Mouse (Mus musculus) CH12.LX (cell line): ENCODE results near the gene Lpar1. TPM values are rescaled to one million over a fixed set of nuclear protein-coding genes. Genes with fewer than 3 reads are reported as not detected.

Experiments used
- DNase-seq: peaks from one replicate; pipeline ENCODE4 v3.0.0-alpha.2; 2013; ENCODE audit errors: extremely low read depth
- H3K27ac ChIP-seq: 2 replicates; pipeline ENCODE4 v1.5.1; 2012; ENCODE audit warnings: low read depth, mild to moderate bottlenecking, control low read depth, moderate library complexity; ENCODE audit not compliant: insufficient read depth
- H3K27me3 ChIP-seq: replicated peaks from 2 replicates; pipeline ENCODE3; 2012; ENCODE audit warnings: inconsistent platforms
- H3K36me3 ChIP-seq, 2 experiments: replicated peaks in 1 of 2; 2 replicates each; pipeline versions ENCODE3 to v1.6.1; 2012; ENCODE audit warnings: inconsistent platforms in 1 of 2, low read length in 1 of 2, mild to moderate bottlenecking in 1 of 2, mixed read lengths in 1 of 2, moderate library complexity in 1 of 2; ENCODE audit not compliant: control insufficient read depth in 1 of 2, insufficient read depth in 1 of 2
- H3K4me1 ChIP-seq, 2 experiments: 2 replicates each; pipeline ENCODE4 v1.6.1; 2012; ENCODE audit warnings: inconsistent platforms in 1 of 2, moderate library complexity in 1 of 2; ENCODE audit not compliant: insufficient read depth in 2 of 2, control insufficient read depth in 1 of 2
- H3K4me2 ChIP-seq: 2 replicates; pipeline ENCODE4 v1.6.1; 2012; ENCODE audit warnings: low read depth, mild to moderate bottlenecking, control low read depth; ENCODE audit not compliant: poor library complexity, insufficient read depth, severe bottlenecking
- H3K4me3 ChIP-seq, 3 experiments: fragments of 150-350 bp in 1 of 3; sonication (generic) in 1 of 3; replicated peaks in 1 of 3; 2 replicates each; pipeline versions ENCODE3 to v1.5.1; 2011 to 2012; ENCODE audit warnings: low read depth in 2 of 3, low read length in 2 of 3, mild to moderate bottlenecking in 2 of 3, moderate library complexity in 2 of 3, control low read depth in 1 of 3, improper control_type of control experiment in 1 of 3, inconsistent platforms in 1 of 3, mixed read lengths in 1 of 3; ENCODE audit not compliant: poor library complexity in 1 of 3
- H3K79me2 ChIP-seq: replicated peaks from 2 replicates; pipeline ENCODE4 v1.6.1; 2012; ENCODE audit warnings: mild to moderate bottlenecking, moderate library complexity; ENCODE audit not compliant: control insufficient read depth, poor library complexity, insufficient read depth, severe bottlenecking; ENCODE audit errors: extremely low read depth
- H3K9ac ChIP-seq: 2 replicates; pipeline ENCODE4 v1.6.1; 2012; ENCODE audit warnings: low read depth, mild to moderate bottlenecking, control low read depth, moderate library complexity; ENCODE audit not compliant: insufficient read depth
- H3K9me3 ChIP-seq: replicated peaks from 2 replicates; pipeline ENCODE3; 2012; ENCODE audit warnings: low read length, inconsistent platforms, mixed read lengths
- CHD1 ChIP-seq: IDR thresholded peaks from 2 replicates; pipeline ENCODE4 v1.6.1; 2012; ENCODE audit warnings: low read depth, low read length, improper control_type of control experiment, inconsistent platforms
- CTCF ChIP-seq, 2 experiments: IDR thresholded peaks in 1 of 2; conservative IDR thresholded peaks in 1 of 2; 2 replicates each; pipeline ENCODE4 v1.5.1; 2011 to 2012; ENCODE audit warnings: low read depth in 2 of 2, low read length in 2 of 2, improper control_type of control experiment in 1 of 2, inconsistent platforms in 1 of 2, mild to moderate bottlenecking in 1 of 2, moderate library complexity in 1 of 2
- ETS1 ChIP-seq: conservative IDR thresholded peaks from 2 replicates; pipeline ENCODE4 v1.6.1; 2012; ENCODE audit warnings: low read depth, mild to moderate bottlenecking, inconsistent platforms, low read length, improper control_type of control experiment, moderate library complexity
- JUND ChIP-seq: conservative IDR thresholded peaks from 2 replicates; pipeline ENCODE4 v1.6.1; 2011; ENCODE audit warnings: low read depth, low read length, improper control_type of control experiment
- MAX ChIP-seq: IDR thresholded peaks from 2 replicates; pipeline ENCODE4 v1.6.1; 2011; ENCODE audit warnings: low read length, improper control_type of control experiment
- MAZ ChIP-seq: IDR thresholded peaks from 2 replicates; pipeline ENCODE4 v1.6.1; 2012; ENCODE audit warnings: low read depth, mild to moderate bottlenecking, inconsistent platforms, low read length, improper control_type of control experiment, moderate library complexity
- MEF2A ChIP-seq: IDR thresholded peaks from 2 replicates; pipeline ENCODE4 v1.6.1; 2014; ENCODE audit warnings: low read depth, mild to moderate bottlenecking, inconsistent platforms, low read length, improper control_type of control experiment, borderline replicate concordance
- MXI1 ChIP-seq: IDR thresholded peaks from 2 replicates; pipeline ENCODE4 v1.6.1; 2011; ENCODE audit warnings: mild to moderate bottlenecking, low read depth, low read length, improper control_type of control experiment
- NELFE ChIP-seq: IDR thresholded peaks from 2 replicates; pipeline ENCODE4 v1.6.1; 2011; ENCODE audit warnings: low read depth, low read length, improper control_type of control experiment
- POLR2A ChIP-seq: IDR thresholded peaks from 2 replicates; pipeline ENCODE4 v1.6.1; 2011; ENCODE audit warnings: low read depth, mild to moderate bottlenecking, improper control_type of control experiment, low read length
- RAD21 ChIP-seq: IDR thresholded peaks from 2 replicates; pipeline ENCODE4 v1.6.1; 2011; ENCODE audit warnings: low read depth, mild to moderate bottlenecking, low read length, improper control_type of control experiment, moderate library complexity
- RCOR1 ChIP-seq: conservative IDR thresholded peaks from 2 replicates; pipeline ENCODE4 v1.6.1; 2012; ENCODE audit warnings: low read depth, mild to moderate bottlenecking, inconsistent platforms, low read length, improper control_type of control experiment
- SMC3 ChIP-seq: IDR thresholded peaks from 2 replicates; pipeline ENCODE4 v1.6.1; 2011; ENCODE audit warnings: low read depth, low read length, improper control_type of control experiment
- TCF12 ChIP-seq: IDR thresholded peaks from 2 replicates; pipeline ENCODE4 v1.6.1; 2014; ENCODE audit warnings: low read depth, mild to moderate bottlenecking, inconsistent platforms, low read length, improper control_type of control experiment
- USF1 ChIP-seq: IDR thresholded peaks from 2 replicates; pipeline ENCODE4 v1.6.1; 2014; ENCODE audit warnings: low read depth, mild to moderate bottlenecking, inconsistent platforms, low read length, improper control_type of control experiment
- USF2 ChIP-seq: conservative IDR thresholded peaks from 2 replicates; pipeline ENCODE4 v1.6.1; 2011; ENCODE audit warnings: low read depth, low read length, improper control_type of control experiment
- ZMIZ1 ChIP-seq: IDR thresholded peaks from 2 replicates; pipeline ENCODE4 v1.6.1; 2012; ENCODE audit warnings: low read depth, mild to moderate bottlenecking, inconsistent platforms, low read length, improper control_type of control experiment
- dilution Hi-C: fragments of 300-500 bp; cut with MboI; formaldehyde crosslinking; loops from 2 replicates; pipeline ENCODE4 v1.14.3; 2020; ENCODE audit warnings: low sequenced_read_pairs; ENCODE audit not compliant: extremely low pct_unique_long_range_greater_than_20kb, extremely low pct_ligation_motif_present
- in situ Hi-C: fragments of 300-500 bp; cut with MboI; formaldehyde crosslinking; loops from 3 replicates; pipeline ENCODE4 v1.14.3; 2019; ENCODE audit warnings: low sequenced_read_pairs, low pct_ligation_motif_present, low pct_unique_long_range_greater_than_20kb, mixed read lengths
- polyA plus RNA-seq: library from polyadenylated mRNA; unstranded; fragments of >175 nt; gene quantifications from 2 replicates; pipeline ENCODE4 v1.2.1, GENCODE M21; 2012; ENCODE audit warnings: low read depth; ENCODE audit not compliant: insufficient read length
- total RNA-seq, 2 experiments: library from RNA; depleted of rRNA; stranded (reverse); fragments of 300-350 nt in 1 of 2; fragments of >200 nt in 1 of 2; gene quantifications; 2 replicates each; pipeline ENCODE4 v1.2.3; 2012 to 2014

The Lpar1 gene
- total and polyA plus RNA-seq, 3 experiments = 0.04 TPM; not detected in 2

GRCm38 (mm10) chr4:58447841-58448240 is 105.9 kb downstream of the Lpar1 start:
- in situ Hi-C loops = loop anchor here (25.0 kb wide), 1 partner anchor 289 kb away; no protein-coding TSS in a partner anchor

GRCm38 (mm10) chr4:58445846-58446245 is 107.9 kb downstream of the Lpar1 start:
- dilution Hi-C loops = no loop called here
- Histone ChIP-seq H3K9ac (no peak overlapping the region), H3K79me2 (no peaks in the 10 kb centered on the region), H3K4me1 (peaks cover 0 to 3% of the 10 kb centered on the region in 2 experiments; a peak in 2 of 4 replicates), H3K27me3 (no peaks in the 10 kb centered on the region), H3K36me3 (no peaks in the 10 kb centered on the region), H3K27ac (no peak overlapping the region), H3K9me3 (no peaks in the 10 kb centered on the region), H3K4me2 (no peak overlapping the region), H3K4me3 (no peak overlapping the region)
- in situ Hi-C loops = loop anchor here (25.0 kb wide), 1 partner anchor 291 kb away; no protein-coding TSS in a partner anchor
- DNase-seq = no peak
- no peak for TF ChIP-seq USF2
- no peak for TF ChIP-seq MEF2A
- no peak for TF ChIP-seq JUND
- no peak for TF ChIP-seq ZMIZ1
- TF ChIP-seq CTCF (conservative IDR thresholded peaks at IDR 0.05 in 1 of 2, IDR thresholded peaks at IDR 0.05 in 1 of 2; ENCODE audit: low read depth in 2 of 2, low read length in 2 of 2) = no peak
- TF ChIP-seq MAZ = no peak
- TF ChIP-seq TCF12 = no peak
- no peak for TF ChIP-seq POLR2A
- no peak for TF ChIP-seq RAD21

More at GRCm38 (mm10) chr4:58447841-58448240, 105.9 kb downstream of the Lpar1 start:
- no peak overlapping the region for H3K4me3 ChIP-seq
- no peak for DNase-seq
- no peaks in the 10 kb centered on the region for H3K36me3 ChIP-seq
- H3K4me2 ChIP-seq = no peak overlapping the region
- H3K27me3 ChIP-seq = no peaks in the 10 kb centered on the region
- dilution Hi-C loops = no loop called here
- H3K4me1 ChIP-seq = no peaks in the 10 kb centered on the region
- H3K9ac ChIP-seq = no peak overlapping the region
- no peak for TF ChIP-seq MXI1
- no peak for TF ChIP-seq RCOR1
- TF ChIP-seq MAX = no peak
- no peak for TF ChIP-seq USF1
- no peak for TF ChIP-seq SMC3
- no peaks in the 10 kb centered on the region for H3K79me2 ChIP-seq
- H3K9me3 ChIP-seq = no peaks in the 10 kb centered on the region
- H3K27ac ChIP-seq = no peak overlapping the region

DNA sequence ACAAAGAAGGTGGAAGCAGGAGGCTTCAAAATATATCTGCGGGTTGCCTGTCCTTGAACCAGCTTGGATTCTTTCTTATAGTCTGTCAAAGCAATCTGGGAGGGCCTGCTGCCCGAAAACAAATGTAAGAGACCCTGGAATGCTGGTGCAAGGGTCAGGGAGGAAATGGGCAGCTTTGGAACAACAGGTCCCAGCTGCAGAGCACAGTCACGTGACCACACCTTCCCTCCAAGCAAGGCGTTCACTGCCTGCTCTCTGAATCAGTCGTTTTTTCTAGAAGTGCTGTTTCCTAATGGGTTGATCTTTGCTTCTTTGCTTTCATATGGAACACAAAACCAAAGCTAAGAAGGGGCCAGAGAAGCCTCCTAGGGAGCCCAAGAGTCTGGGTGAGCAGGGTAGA is 111.4 kb downstream of the Lpar1 start:
- TF ChIP-seq CHD1 = no peak
- TF ChIP-seq USF1 = peak; percentile 31
- no peak for TF ChIP-seq JUND
- no peak for TF ChIP-seq CTCF (conservative IDR thresholded peaks at IDR 0.05 in 1 of 2, IDR thresholded peaks at IDR 0.05 in 1 of 2; ENCODE audit: low read depth in 2 of 2, low read length in 2 of 2)
- no peak for TF ChIP-seq RCOR1
- TF ChIP-seq ETS1 = no peak
- TF ChIP-seq NELFE = no peak
- peak; percentile 29 for TF ChIP-seq USF2
- no peaks in the 10 kb centered on the region for H3K36me3 ChIP-seq
- DNase-seq = no peak
- peaks cover 0 to 4% of the 10 kb centered on the region in 2 experiments; a peak in 2 of 4 replicates for H3K4me1 ChIP-seq
- no peak overlapping the region for H3K9ac ChIP-seq
- no peaks in the 10 kb centered on the region for H3K9me3 ChIP-seq
- H3K27ac ChIP-seq = no peak overlapping the region
- no peaks in the 10 kb centered on the region for H3K79me2 ChIP-seq
- dilution Hi-C loops (no loop called here), in situ Hi-C loops (loop anchor here (25.0 kb wide), 1 partner anchor 295 kb away; no protein-coding TSS in a partner anchor)
- H3K27me3 ChIP-seq = no peaks in the 10 kb centered on the region
- no peak overlapping the region for H3K4me2 ChIP-seq
- no peak overlapping the region for H3K4me3 ChIP-seq
